Mouse (Mus musculus) fat pad, adult 2 months (tissue): Measurements from ENCODE around the gene Gm20388.

Source experiments
- DNase-seq: peaks from one replicate; pipeline ENCODE4 v3.0.0-alpha.2; 2011; ENCODE audit warnings: low read depth, low spot score; ENCODE audit errors: extremely low read depth

Gene Gm20388

DNA sequence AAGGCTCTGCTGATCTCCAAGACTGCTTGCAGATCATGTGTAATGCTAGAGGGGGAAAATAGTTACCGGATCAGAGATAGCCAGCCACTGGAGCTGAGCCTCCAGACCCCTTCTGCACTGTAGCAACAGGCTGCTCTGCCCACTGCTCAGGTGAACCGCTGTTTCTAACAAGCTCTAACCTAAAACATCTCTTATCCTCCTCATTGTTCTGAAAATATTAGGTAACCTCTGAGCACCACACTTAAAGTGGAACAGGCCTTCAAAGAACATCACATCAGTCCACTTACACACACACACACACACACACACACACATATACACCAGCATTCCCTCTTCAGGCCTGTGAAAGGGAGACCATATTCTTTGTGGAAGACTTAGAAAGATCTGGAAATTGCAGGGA, 1921.4 kb downstream of the Gm20388 start:
- DNase-seq: no peak

DNA sequence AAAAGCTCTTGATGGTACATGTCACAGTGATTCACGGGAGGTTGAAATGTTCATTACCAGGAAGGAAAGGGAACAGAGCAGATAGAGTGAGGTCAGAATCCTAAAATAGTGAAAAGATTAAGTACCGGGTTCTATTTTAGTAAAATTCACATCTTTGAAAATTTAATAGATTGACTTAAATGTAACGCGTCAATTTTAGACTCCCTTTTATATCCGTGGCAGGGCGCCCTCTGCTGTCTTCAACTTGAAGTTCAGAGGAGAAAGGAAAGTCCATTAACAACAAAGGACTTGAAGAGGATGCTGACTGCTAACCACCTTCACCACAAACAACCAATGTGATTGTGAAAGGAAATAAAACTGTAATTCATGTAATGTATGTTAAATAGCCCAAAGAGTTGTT, 1921.9 kb downstream of the Gm20388 start:
- no peak for DNase-seq

DNA sequence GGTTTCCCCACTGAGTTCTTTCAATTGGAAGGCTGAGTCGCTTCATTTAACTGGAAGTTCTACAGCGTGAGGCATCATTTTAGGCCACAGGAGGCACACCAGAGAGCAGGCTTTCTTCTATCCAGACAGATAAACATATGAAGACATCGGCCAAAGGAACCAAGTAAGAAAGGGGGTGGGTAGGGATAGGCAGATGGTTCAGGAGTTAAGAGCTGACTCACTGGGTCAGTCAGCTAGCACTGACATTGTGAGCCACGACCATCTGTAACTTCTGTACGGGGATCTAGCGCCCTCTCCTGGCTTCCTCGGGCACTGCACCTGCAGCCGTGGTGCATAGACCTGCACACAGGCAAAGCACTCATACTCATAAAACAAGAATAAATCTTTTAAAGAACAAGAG, 1930.6 kb downstream of the Gm20388 start:
- no peak for DNase-seq

- no peak for DNase-seq
Observed at GRCm38 (mm10) chr8:121842064-121842955, 1931.7 kb downstream of the Gm20388 start.

DNA sequence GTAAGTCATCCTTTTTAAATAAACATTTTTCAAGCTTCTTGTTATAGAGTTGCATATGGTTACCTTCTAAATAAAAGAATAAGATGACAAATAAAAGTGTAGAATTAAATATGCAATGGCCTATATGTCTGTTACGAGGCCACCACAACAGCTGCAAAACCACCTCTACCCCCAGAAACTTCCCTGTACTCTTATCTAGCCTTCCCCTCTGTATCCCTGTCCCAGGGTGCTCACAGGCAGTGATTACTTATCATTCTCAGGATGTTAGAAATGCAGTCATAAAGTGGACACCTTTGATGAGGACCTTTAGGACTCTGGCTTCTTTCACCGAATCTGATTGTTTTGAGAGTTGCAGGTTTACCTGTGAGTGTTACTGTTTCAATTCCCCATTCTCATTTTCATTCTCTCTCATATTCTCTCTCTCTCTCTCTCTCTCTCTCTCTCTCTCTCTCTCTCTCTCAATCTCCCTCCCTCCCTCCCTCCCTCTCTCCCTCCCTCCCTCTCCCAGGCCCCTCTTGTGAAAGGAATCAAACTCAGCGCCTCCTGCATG, 1932.6 kb downstream of the Gm20388 start:
- DNase-seq: no peak

DNA sequence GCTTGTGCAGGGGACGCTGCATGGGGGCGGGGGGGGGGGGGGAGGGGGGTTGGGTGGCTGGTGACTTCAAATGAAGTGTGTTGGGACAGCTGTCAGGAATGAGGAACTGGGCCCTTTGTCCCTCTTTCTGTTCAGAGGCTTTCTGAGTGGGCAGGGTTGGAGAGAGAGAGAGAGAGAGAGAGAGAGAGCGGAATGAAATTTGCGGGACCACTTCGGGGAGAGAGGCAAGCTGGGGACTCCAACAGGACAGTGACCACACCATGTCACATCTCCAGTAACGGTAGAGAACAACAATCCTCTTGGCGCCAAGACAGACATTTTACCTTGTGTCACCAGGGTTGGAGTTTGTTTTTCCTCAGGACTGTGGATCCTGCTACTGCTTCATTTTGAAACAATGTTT, 1934.1 kb downstream of the Gm20388 start:
- no peak for DNase-seq

DNA sequence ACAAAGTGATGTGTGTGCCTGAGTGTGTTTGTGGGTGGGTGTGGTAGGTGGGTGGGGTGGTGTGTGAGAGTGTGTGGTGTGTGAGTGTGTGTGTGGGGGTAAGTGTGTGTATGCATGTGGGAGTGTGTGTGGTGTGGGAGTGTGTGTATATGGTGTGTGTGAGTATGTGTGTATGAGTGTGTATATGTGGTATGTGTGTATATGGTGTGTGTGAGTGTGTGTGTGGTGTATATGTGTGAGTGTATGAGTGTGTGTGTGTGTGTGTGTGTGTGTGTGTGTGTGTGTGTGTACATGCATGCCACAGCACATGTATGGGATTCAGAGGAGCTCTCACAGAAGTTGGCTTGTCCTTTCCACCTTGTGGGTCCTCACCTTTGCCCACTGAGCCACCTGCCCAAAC, 1936.2 kb downstream of the Gm20388 start:
- DNase-seq: no peak

GRCm38 (mm10) chr8:121847261-121847822, 1936.7 kb downstream of the Gm20388 start:
- no peak for DNase-seq

GRCm38 (mm10) chr8:121847987-121848386, 1937.3 kb downstream of the Gm20388 start:
- no peak for DNase-seq

GRCm38 (mm10) chr8:121848495-121848894, 1937.9 kb downstream of the Gm20388 start:
- no peak for DNase-seq

DNA sequence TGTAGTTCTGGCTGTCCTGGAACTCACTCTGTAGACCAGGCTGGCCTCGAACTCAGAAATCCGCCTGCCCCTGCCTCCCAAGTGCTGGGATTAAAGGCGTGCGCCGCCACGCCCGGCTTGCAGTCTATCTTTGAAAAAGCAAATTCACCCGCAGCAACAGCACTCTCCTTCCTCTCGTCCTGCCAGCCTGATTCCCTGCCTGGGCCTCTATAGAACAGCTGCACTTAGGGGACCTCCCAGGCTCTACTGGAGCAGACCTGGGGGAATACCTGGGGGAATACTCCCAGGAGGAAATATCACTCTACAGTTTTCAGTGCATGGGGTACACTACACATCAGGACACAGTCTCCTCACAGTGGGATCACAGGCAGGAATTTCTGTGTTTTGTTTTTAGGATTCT, 1938.7 kb downstream of the Gm20388 start:
- DNase-seq: no peak

GRCm38 (mm10) chr8:121850018-121850417, 1939.4 kb downstream of the Gm20388 start:
- no peak for DNase-seq

- no peak for DNase-seq
Observed at GRCm38 (mm10) chr8:121850436-121850820, 1939.8 kb downstream of the Gm20388 start.

- no peak for DNase-seq
Observed at GRCm38 (mm10) chr8:121850821-121851470, 1940.3 kb downstream of the Gm20388 start.

DNA sequence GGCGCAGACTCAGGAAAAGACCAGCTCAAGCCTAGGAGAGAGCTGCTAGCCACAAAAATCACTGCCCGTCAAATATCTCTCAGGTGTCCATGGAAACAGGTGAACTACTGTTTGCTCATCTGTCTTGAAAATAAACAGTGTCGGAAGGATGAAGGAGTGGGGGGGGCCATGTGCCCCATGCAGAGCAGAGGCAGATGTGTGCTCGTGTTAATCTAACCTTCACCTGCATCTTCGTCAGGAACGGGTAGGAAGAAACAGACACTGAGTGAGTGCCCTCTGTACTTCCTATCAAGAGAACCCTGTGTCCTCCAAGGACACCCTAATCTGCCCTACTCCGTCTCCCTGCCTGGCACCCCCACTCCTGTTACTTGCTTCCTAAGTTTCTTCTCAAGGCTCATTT, 1941.1 kb downstream of the Gm20388 start:
- no peak for DNase-seq

DNA sequence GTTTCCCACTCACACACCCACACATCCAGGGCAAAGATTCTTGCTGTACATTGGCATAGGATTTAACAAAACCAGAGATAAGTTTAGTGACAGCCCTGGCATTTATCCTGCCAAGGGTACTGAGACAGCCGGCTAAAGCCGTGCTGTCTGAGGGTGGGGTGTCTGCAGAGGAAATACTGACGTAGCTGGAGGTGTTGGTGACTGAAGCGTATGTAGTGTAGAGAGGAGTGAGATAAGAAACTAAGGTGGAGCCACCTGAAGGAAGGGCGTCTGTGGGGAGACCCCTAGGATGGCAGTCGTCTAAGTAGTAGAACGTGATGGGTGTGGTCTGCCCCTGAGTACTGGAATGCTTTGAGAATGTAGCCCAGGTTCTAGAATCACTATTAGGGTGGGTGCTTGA, 1941.8 kb downstream of the Gm20388 start:
- no peak for DNase-seq

DNA sequence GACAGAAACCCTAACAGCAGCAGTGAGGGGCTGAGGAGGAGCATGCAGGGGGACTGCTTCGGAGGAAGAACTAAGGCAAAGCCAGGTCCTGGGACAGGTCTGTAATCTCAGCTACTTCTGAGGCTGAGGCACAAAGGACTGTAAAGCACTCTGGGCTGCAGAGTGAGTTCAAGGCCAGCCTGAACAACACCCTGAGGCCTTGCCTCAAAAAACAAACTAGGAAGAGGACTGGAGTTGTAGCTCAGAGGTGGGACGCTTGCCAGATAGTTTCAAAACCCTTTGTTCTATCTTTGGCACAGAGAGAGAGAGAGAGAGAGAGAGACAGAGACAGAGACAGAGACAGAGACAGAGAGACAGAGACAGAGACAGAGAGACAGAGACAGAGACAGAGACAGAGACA, 1942.9 kb downstream of the Gm20388 start:
- DNase-seq: no peak

DNA sequence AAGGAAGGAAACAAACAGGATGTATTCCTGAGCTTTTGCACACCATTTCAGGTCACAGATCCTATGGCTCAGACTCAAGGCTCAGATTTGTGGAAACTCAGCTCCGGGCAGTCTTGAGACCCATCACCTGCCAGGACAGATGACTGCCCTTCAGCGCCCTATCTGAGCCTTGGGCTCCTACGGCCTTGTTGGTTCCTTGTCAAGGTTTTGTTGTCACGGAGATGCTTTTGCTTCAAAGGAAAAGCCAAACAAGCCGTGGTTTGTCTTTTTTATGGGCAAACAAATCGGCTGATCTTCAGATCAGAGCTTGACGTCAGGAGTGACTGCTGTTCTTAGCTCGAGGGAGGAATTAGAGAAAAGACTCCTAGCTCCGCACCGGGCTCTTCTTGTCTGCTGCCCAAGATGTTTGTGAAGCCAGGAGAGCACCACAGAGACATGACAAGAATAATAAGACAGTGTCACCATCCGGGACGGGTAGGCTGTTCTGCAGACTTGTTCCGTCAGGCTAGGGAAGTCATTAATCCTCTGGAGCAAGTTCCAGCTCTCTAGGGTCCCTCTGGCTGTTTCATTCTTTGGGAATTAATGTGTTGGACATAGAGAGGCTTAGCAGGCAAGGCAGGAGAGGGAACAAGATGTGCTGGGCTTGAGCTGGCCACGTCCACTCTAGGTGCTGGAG, 1945.6 kb downstream of the Gm20388 start:
- DNase-seq: peak; percentile 97

DNA sequence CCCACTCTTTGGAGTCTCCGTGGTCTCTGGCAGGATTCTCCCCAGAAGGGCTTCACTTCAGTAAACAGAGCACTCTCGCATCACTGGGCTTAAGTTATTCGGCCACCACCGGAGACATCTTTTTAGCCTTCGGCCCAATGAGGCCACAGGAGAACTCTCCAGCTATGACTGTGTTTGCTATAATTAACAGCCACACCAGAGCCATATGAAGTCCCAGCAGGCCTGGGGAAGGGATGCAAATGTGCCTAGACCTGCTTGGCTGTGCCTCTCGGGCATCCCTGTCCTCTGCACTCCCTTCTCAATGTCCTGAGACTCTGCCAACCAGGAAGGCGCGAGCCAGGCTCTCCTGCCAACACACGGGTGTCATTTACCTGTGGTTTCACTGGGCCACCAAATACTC, 1946.7 kb downstream of the Gm20388 start:
- DNase-seq: no peak

DNA sequence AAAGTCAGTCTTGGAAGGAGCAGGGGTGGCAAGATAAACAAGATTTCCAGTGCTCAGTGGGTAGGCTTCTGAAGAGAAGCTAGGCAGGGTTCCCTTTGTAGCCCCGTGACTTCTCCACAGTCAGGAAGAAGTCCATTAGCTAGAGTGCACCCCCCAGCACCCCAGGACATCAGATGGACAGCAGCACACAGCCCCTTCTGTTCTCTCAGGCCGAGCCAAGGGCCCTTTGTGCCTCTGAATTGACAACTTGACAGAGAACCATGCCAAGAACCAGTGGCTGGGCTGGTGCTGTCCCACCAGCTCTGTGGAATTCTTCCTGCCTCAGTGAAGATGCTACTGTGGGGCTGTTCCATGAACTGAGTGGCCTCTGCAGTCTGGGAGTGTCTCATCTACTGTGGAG, 1947.1 kb downstream of the Gm20388 start:
- DNase-seq: no peak

GRCm38 (mm10) chr8:121861276-121861675, 1950.6 kb downstream of the Gm20388 start:
- no peak for DNase-seq
